Mouse (Mus musculus) G1E (cell line): Measurements from ENCODE around the gene Adad2.

Experiments used
- CTCF ChIP-seq: IDR thresholded peaks from 2 replicates; pipeline ENCODE4 v1.5.1; 2012; ENCODE audit warnings: low read depth, low read length, inconsistent platforms, mixed read lengths
- POLR2AphosphoS5 ChIP-seq: IDR thresholded peaks from 2 replicates; pipeline ENCODE4 v1.6.1; 2012; ENCODE audit warnings: low read depth, low read length, inconsistent platforms; ENCODE audit not compliant: insufficient replicate concordance
- TAL1 ChIP-seq: conservative IDR thresholded peaks from 2 replicates; pipeline ENCODE4 v1.6.1; 2012; ENCODE audit warnings: low read depth, low read length, inconsistent platforms, mixed read lengths

GRCm38 (mm10) chr8:119663440-119663839 lies 50.9 kb downstream of the Adad2 start:
- no peak for TF ChIP-seq CTCF
- TF ChIP-seq TAL1: no peak
- no peak for TF ChIP-seq POLR2AphosphoS5
